Mouse (Mus musculus): Measurements from ENCODE around the gene Tmem210.
"Not testable (repeated sequence)": the region's sequence is repeated elsewhere in the genome, so short reads cannot be mapped to it uniquely, and the experiment has no call there.

The Tmem210 gene

GRCm38 (mm10) chr2:25287927-25288649 lies at the start of gene Tmem210:
TSS of gene Tmem210 (plus strand) at chr2:25288145.
- no peak for DNase-seq (ENCODE audit: low read depth, low spot score)

GRCm38 (mm10) chr2:25239766-25240165 lies 48.2 kb upstream of the Tmem210 start:
- no peak for DNase-seq (ENCODE audit: low read depth, low spot score)

DNA sequence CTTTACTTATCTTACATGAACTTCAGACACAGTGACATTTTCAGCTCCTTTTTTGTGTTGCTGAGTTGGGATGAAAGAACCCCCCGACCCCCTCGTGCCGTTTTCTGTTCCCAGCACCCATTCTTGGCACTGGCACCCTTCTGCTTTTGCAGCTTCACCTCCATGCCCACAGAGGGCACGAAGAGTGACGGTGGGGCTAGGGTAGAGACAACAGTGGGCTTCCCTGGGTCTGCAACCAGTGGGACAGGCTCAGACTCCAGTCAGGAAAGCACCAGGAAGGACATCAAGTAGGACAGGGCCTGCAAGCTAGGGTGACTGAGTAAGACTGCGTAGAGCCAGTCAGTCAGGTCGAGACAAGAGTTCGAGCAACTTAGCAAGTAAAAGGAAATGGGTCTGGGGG lies 47.6 kb upstream of the Tmem210 start:
- no peak for DNase-seq (ENCODE audit: low read depth, low spot score)

- peak; percentile 65 for DNase-seq (ENCODE audit: low read depth, low spot score)
Measured at GRCm38 (mm10) chr2:25240723-25241437, 47.1 kb upstream of the Tmem210 start.

GRCm38 (mm10) chr2:25241438-25241775 lies 46.5 kb upstream of the Tmem210 start:
- DNase-seq (ENCODE audit: low read depth, low spot score), result no peak

DNA sequence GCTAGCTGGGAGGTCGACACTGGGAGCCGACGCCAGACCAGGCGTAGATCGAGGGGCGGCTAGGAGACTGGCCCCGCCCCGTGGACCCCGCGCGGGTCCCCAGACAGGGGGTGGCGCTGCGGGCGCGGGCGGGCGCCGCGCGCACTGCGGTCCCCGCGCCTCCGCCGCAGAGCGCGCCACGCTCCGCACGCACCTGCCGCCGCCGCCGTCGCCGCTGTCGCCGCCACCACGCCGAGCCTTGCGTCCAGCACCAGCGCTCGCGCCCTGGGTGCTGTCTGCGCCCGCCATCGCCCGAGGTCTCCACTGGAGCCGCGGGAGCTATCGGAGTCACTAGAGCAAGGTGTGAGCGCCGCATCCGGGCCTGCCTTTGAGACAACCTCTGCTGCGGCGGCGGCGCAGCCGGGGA lies 45.8 kb upstream of the Tmem210 start, which contains the start of the genes Rnf208 and Cysrt1:
Gene Rnf208 (plus strand): TSS at position 155 of the 406 bp plus-strand sequence.
Gene Cysrt1 (minus strand): TSS at position 352 of the 406 bp plus-strand sequence.
- DNase-seq (ENCODE audit: low read depth, low spot score), result no peak

- no peak for DNase-seq (ENCODE audit: low read depth, low spot score)
Measured at GRCm38 (mm10) chr2:25243342-25243741, 44.6 kb upstream of the Tmem210 start.

DNA sequence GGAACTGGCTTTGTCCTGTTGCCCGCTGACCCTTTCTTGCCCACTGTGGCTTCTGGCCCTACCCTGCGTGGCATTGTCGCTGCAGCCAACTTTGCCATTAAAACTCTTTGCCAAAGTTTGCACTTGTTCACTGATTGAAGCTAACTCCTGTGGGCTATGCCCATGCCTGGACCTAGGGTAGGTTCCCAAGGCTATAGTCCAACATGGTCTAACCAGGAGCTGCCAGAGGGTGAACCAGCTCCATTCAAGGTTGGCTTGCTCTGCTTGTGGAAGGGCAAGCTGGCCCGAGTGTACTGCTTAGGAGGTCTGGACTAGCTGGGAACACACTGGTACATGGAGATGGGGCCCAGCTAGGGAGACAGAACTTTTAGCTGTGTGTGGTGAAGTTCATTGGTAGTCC lies 43.8 kb upstream of the Tmem210 start:
- DNase-seq (ENCODE audit: low read depth, low spot score), result no peak

GRCm38 (mm10) chr2:25246183-25247072 lies 41.5 kb upstream of the Tmem210 start, which contains the start of gene AL732309.1:
TSS of gene AL732309.1 (minus strand) at chr2:25246863.
- no peak for DNase-seq (ENCODE audit: low read depth, low spot score)

DNA sequence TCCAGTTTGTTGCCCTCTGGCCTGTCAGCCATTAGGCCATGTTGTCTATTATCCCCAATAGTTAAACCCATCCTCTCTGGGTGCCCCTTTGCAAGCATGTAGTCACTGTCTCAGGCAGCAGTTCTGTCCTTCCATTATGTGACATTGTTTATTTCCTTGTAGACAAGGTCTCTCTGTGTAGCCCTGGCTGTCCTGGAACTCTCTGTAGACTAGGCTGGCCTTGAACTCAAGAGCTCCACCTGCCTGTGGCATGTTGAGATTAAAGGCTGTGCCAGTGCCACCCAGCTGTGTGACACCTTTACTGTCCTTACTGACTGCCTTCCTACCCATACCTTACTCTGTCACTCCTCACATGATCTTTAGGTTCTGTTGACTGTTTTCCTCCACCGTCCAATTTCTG lies 35.6 kb upstream of the Tmem210 start:
- DNase-seq (ENCODE audit: low read depth, low spot score), result no peak

GRCm38 (mm10) chr2:25255284-25255779 lies 32.6 kb upstream of the Tmem210 start, which contains the start of gene Tmem203:
TSS of gene Tmem203 (plus strand) at chr2:25255439.
- peak; percentile 92 for DNase-seq (ENCODE audit: low read depth, low spot score)

- DNase-seq (ENCODE audit: low read depth, low spot score), result not testable (repeated sequence)
Measured at GRCm38 (mm10) chr2:25256443-25257109, 31.4 kb upstream of the Tmem210 start.

DNA sequence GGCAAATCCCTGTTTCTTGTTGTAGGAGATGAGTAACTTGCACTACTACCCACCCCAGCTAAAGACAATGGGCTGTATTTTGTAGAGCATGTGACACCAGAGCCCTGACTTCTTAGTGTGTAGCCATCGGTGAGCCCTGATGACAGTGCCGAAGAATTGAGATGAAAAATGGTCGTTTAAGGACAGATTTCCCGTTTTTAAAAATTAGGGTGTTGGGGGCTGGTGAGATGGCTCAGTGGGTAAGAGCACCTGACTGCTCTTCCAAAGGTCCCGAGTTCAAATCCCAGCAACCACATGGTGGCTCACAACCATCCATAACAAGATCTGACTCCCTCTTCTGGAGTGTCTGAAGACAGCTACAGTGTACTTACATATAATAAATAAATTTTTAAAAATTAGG lies 30.7 kb upstream of the Tmem210 start:
- not testable (repeated sequence) for DNase-seq (ENCODE audit: low read depth, low spot score)

GRCm38 (mm10) chr2:25258887-25259286 lies 29.1 kb upstream of the Tmem210 start:
- no peak for DNase-seq (ENCODE audit: low read depth, low spot score)

GRCm38 (mm10) chr2:25261870-25262269 lies 26.1 kb upstream of the Tmem210 start:
- no peak for DNase-seq (ENCODE audit: low read depth, low spot score)

GRCm38 (mm10) chr2:25262291-25262767 lies 25.6 kb upstream of the Tmem210 start, which contains the start of gene Tprn:
TSS of gene Tprn (plus strand) at chr2:25262618.
- peak; percentile 90 for DNase-seq (ENCODE audit: low read depth, low spot score)

DNA sequence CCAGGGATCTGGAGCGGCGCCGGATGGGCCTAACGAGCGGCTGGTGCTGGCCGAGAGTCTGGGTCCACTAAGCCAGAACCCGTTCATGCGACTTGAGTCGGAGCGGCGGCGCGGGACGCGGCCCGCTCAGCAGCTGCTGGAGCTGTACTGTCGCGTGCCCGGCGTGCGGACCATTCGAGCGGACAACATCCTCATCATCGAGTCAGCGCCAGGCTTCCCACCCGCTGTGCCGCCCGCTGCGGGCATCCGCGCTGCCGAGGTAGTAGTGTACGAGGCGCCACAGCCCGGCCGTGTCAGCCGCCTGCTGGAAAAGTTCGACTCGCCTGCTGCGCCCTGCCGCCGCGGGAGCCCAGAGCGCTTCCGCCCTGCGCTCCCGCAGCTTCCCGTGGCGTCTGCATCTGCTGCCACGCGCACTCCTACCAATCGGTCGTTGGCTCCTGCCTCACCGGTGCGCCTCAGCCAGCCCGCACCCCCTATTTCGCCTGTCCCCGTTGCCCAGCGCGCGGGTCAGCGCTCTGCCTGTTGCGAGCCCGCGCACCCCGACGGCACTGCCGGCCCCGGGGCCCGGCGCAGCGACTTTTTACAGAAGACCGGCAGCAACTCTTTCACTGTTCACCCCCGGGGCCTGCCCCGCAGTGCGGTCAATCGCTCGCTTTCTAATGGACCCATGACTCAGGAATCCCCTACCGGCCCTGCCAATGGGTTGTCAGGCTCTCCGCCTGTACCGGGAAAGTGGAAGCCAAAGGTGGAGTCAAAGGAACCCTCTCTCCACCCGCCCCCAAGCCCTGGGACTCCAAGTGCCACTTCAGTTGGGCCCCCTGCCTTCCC lies 24.9 kb upstream of the Tmem210 start:
- no peak for DNase-seq (ENCODE audit: low read depth, low spot score)

GRCm38 (mm10) chr2:25263623-25264285 lies 24.2 kb upstream of the Tmem210 start:
- DNase-seq (ENCODE audit: low read depth, low spot score), result no peak

DNA sequence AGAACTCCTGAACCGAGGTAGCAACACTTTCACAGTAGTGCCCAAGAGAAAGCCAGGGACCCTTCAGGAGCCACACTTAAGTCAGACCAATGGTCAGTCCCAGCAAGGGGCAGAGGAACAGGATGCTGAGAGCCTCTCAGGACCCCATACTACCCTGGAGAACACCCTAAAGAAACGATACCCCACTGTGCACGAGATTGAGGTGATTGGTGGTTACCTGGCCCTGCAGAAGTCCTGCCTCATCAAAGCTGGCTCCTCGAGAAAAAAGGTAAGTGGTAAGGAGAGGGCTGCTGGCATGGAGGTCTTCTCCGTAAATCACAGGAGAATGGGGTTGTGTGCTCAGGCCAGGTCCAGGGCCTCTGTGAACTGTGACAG lies 23.7 kb upstream of the Tmem210 start:
- DNase-seq (ENCODE audit: low read depth, low spot score), result no peak
